Mouse (Mus musculus): ENCODE results near the gene Drg1. TPM values are rescaled to one million over a fixed set of nuclear protein-coding genes. Genes with fewer than 3 reads are reported as not detected.
"Not testable (repeated sequence)": the region's sequence is repeated elsewhere in the genome, so short reads cannot be mapped to it uniquely, and the experiment has no call there.

Drg1 gene
- polyA plus RNA-seq, 1 experiment from 2014 or later: 88.3 TPM

- H3K79me2 ChIP-seq (ENCODE audit: inconsistent target); H3K36me3 ChIP-seq (ENCODE audit: inconsistent target); H3K27ac ChIP-seq; H3K4me3 ChIP-seq (ENCODE audit: inconsistent target): not testable (repeated sequence)
- WGBS (ENCODE audit: missing documents): 97% methylated on average over 1 of the region's 3 CpGs
Measured at GRCm38 (mm10) chr11:3156991-3157390, 109.2 kb downstream of the Drg1 start.

- 61% methylated on average over 1 of the region's 1 CpGs for WGBS (ENCODE audit: missing documents)
- not testable (repeated sequence) for H3K4me3 ChIP-seq (ENCODE audit: inconsistent target); H3K36me3 ChIP-seq (ENCODE audit: inconsistent target); H3K79me2 ChIP-seq (ENCODE audit: inconsistent target); H3K27ac ChIP-seq
Measured at GRCm38 (mm10) chr11:3153666-3154397, 112.4 kb downstream of the Drg1 start.

GRCm38 (mm10) chr11:3151358-3151757 is 114.9 kb downstream of the Drg1 start:
- 84% methylated on average over 3 of the region's 4 CpGs for WGBS (ENCODE audit: missing documents)

DNA sequence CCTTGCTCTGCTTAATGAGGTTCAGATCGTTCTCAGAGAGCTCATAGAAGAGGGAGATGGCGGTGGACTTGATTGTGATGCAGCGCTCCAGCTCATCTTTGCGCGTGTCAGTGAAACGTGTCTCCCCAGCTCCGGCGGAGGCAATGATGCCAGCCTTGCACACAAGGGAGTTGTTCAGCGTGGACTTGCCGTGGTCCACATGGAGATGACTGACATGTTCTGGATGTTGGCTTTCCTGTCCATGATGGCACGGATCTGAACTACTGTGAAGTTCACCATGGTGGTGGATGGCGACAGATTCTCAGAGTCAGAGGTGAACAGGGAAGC is 115.6 kb downstream of the Drg1 start:
- not testable (repeated sequence) for H3K4me3 ChIP-seq (ENCODE audit: inconsistent target)
- WGBS (ENCODE audit: missing documents): 95% methylated on average over 11 of the region's 12 CpGs

More at GRCm38 (mm10) chr11:3151358-3151757, 114.9 kb downstream of the Drg1 start:
- not testable (repeated sequence) for H3K79me2 ChIP-seq (ENCODE audit: inconsistent target); H3K27ac ChIP-seq; H3K36me3 ChIP-seq (ENCODE audit: inconsistent target); H3K4me3 ChIP-seq (ENCODE audit: inconsistent target)

DNA sequence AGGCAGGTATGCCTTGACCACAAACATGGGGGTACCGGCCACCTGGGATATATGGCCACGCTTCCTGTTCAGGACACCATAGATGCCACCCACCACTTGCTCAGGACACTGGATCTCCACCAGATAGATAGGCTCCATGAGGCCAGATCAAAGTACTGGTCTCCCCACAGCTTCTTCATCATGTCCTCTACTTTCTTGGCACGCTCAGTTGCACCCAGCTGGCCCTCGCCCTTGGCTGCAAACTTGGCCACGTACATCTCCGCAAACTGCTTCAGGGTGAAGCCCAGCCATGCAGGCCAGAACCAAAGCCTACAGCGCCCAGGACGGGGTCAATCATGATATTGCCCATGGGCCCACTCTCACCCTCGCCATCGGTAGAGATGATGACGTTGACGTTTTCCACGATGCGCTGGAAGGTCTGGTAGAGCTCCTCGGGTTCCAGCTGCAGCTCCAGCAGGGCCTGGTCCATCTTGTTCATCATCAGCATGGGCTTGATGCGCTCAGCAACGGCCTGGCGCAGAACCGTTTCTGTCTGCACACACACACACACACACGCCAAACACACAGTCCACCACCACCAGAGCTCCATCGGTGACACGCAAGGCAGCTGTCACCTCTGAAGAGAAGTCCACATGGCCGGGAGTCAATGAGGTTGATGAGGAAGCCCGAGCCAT is 116.1 kb downstream of the Drg1 start:
- not testable (repeated sequence) for H3K4me3 ChIP-seq (ENCODE audit: inconsistent target); H3K27ac ChIP-seq; H3K79me2 ChIP-seq (ENCODE audit: inconsistent target); H3K36me3 ChIP-seq (ENCODE audit: inconsistent target)
- WGBS (ENCODE audit: missing documents): 95% methylated on average over 18 of the region's 24 CpGs

More for the DNA sequence above, 115.6 kb downstream of the Drg1 start:
- H3K79me2 ChIP-seq (ENCODE audit: inconsistent target); H3K36me3 ChIP-seq (ENCODE audit: inconsistent target); H3K27ac ChIP-seq: not testable (repeated sequence)

- H3K4me3 ChIP-seq (ENCODE audit: inconsistent target); H3K79me2 ChIP-seq (ENCODE audit: inconsistent target); H3K36me3 ChIP-seq (ENCODE audit: inconsistent target); H3K27ac ChIP-seq: not testable (repeated sequence)
- WGBS (ENCODE audit: missing documents): 87% methylated on average over 3 of the region's 4 CpGs
Measured at GRCm38 (mm10) chr11:3149471-3149870, 116.7 kb downstream of the Drg1 start.

DNA sequence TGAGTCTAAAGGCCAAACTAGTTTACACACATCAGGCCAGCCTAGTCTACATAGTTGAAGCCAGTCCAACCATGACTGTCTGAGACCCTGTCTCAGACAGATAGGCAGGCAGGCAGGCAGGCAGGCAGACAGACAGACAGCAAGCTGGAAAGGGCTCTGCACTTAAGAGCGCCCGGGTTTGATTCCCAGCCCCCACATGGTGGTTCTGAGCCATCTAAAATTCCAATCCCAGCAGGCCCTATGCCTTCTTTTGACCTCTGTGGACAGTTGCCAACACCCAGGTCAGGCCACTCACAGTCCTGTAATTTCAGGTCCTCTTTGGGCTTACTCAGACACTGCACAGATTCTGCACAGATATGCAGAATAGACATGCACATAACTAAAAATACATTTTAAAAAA is 119.4 kb downstream of the Drg1 start:
- 100% methylated on average over 2 of the region's 2 CpGs for WGBS (ENCODE audit: missing documents)
- H3K79me2 ChIP-seq (ENCODE audit: inconsistent target); H3K27ac ChIP-seq; H3K4me3 ChIP-seq (ENCODE audit: inconsistent target); H3K36me3 ChIP-seq (ENCODE audit: inconsistent target): not testable (repeated sequence)

DNA sequence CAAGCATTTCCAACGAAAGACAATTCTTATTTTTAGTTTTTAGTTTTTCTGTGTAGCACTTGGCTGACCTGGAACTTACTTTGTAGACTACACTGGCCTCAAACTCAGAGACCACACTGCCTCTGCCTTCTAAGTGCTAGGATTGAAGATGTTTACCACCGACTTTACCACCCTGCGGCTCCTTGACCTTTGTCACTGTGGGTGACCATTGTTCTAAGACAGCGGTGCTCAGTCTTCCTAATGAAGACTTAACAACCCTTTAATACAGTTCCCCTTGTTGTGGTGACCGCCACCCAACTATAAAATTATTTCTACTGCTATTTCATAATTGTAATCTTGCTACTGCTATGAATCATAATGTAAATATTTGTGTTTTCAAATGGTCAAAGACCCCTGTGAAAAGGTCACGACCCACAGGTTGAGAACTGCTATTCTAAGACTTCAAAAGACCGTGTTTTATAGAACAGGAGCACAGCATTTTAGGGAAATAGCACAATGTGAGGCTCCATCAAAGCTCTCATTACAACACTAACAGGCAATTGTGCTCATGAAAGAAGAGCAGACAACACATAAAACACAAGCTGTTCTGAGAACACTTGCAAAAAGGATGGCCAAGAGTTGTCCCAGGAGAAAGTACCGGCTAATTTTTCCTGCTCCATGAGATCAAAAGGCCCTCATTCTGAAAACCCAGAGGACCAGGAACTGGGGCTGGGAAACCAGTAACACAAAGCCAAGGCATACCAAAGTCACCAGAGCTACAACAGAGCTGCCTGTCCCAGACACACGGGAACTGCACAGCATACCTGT is 120.7 kb downstream of the Drg1 start:
- not testable (repeated sequence) for H3K4me3 ChIP-seq (ENCODE audit: inconsistent target); H3K27ac ChIP-seq; H3K36me3 ChIP-seq (ENCODE audit: inconsistent target); H3K79me2 ChIP-seq (ENCODE audit: inconsistent target)
- 94% methylated on average over 6 of the region's 9 CpGs for WGBS (ENCODE audit: missing documents)

DNA sequence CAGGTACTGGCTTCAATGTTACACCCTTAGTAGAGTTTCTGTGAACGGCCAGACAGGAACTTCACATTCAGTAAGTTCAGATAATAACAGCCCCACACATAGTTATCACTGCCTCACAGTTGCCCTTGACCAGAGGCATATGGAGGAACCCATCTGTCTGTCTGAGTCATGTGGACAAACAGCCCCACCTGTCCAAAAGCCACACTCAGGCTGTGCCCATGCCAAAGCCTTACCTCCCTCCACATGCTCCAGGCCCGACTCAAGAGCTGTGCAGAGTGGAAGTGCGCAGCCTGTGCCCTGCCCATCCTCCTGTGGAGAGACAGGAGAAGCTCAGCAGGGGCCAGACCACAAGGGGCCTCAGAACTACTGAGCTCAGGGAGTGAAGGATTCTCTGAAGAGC is 122.2 kb downstream of the Drg1 start:
- not testable (repeated sequence) for H3K27ac ChIP-seq; H3K4me3 ChIP-seq (ENCODE audit: inconsistent target); H3K79me2 ChIP-seq (ENCODE audit: inconsistent target); H3K36me3 ChIP-seq (ENCODE audit: inconsistent target)
- WGBS (ENCODE audit: missing documents): 72% methylated on average over 2 of the region's 3 CpGs

GRCm38 (mm10) chr11:3142413-3142812 is 123.8 kb downstream of the Drg1 start:
- H3K27ac ChIP-seq; H3K36me3 ChIP-seq (ENCODE audit: inconsistent target); H3K79me2 ChIP-seq (ENCODE audit: inconsistent target); H3K4me3 ChIP-seq (ENCODE audit: inconsistent target): not testable (repeated sequence)
- 91% methylated on average over 4 of the region's 5 CpGs for WGBS (ENCODE audit: missing documents)

- not testable (repeated sequence) for H3K27ac ChIP-seq; H3K4me3 ChIP-seq (ENCODE audit: inconsistent target); H3K36me3 ChIP-seq (ENCODE audit: inconsistent target); H3K79me2 ChIP-seq (ENCODE audit: inconsistent target)
Measured at GRCm38 (mm10) chr11:3140967-3141535, 125.2 kb downstream of the Drg1 start.

- not testable (repeated sequence) for H3K27ac ChIP-seq; H3K79me2 ChIP-seq (ENCODE audit: inconsistent target); H3K36me3 ChIP-seq (ENCODE audit: inconsistent target); H3K4me3 ChIP-seq (ENCODE audit: inconsistent target)
- WGBS (ENCODE audit: missing documents): 71% methylated on average over 1 of the region's 2 CpGs
Measured at GRCm38 (mm10) chr11:3138323-3138722, 127.9 kb downstream of the Drg1 start.

Data from macrophage (primary cell).